Comparison of ENCODE assay signal across 26 mouse cellular contexts in genomic region chr14:80280188-80280587, GRCm38 (mm10).
"Had no signal": no experiment of that assay in that cellular context is flagged by ENCODE, and none has a peak within 500 bp of the region (broad histone marks: within the 10 kb centered on the region; RNA-seq: fewer than 3 reads in every experiment).

No protein-coding gene starts in this region.

- H3K4me2 ChIP-seq: heart, embryonic 12.5 days; hindbrain, embryonic 12.5 days; hindbrain, embryonic 14.5 days; intestine, embryonic 15.5 days; limb, embryonic 12.5 days; liver, embryonic 11.5 days; liver, embryonic 13.5 days; liver, embryonic 15.5 days had no signal

- DNase-seq: gastrocnemius, adult 2 months; gastrocnemius, postnatal 10 days; gastrocnemius, postnatal 25 days; heart, adult 18-20 months; heart, postnatal 10 days; heart, postnatal 4 days; kidney, adult 18-20 months; kidney, adult 8-10 months; kidney, postnatal 36 days; liver; liver, embryonic 13.5 days had no signal

- H3K9me3 ChIP-seq: heart, embryonic 10.5 days; heart, embryonic 12.5 days; hindbrain, embryonic 10.5 days; hindbrain, embryonic 12.5 days; intestine, embryonic 15.5 days; limb, embryonic 10.5 days; limb, embryonic 12.5 days; liver, embryonic 13.5 days; liver, embryonic 15.5 days had no signal

- H3K4me1 ChIP-seq: heart, embryonic 10.5 days; heart, embryonic 12.5 days; hindbrain, embryonic 10.5 days; hindbrain, embryonic 12.5 days; intestine, embryonic 15.5 days; liver, embryonic 13.5 days; liver, embryonic 15.5 days had no signal

- ATAC-seq: hindbrain, embryonic 16.5 days; inflammation-experienced regulatory T-cells, adult 6 months; intestine, embryonic 15.5 days; intestine, postnatal 0 days had no signal

- H3K27me3 ChIP-seq: heart, embryonic 12.5 days; hindbrain, embryonic 12.5 days; intestine, embryonic 15.5 days; limb, embryonic 12.5 days; liver, embryonic 13.5 days; liver, embryonic 15.5 days had no signal

- H3K9ac ChIP-seq: heart, embryonic 12.5 days; hindbrain, embryonic 12.5 days; hindbrain, embryonic 14.5 days; intestine, embryonic 15.5 days; limb, embryonic 12.5 days; liver, embryonic 13.5 days; liver, embryonic 15.5 days had no signal

- H3K4me3 ChIP-seq: gastrocnemius, adult 2 months; heart, embryonic 10.5 days; heart, embryonic 12.5 days; hindbrain, embryonic 10.5 days; hindbrain, embryonic 12.5 days; intestine, embryonic 15.5 days; layer of hippocampus, adult 2 months; left cerebral cortex, adult 2 months; limb, embryonic 10.5 days; limb, embryonic 12.5 days; liver, embryonic 13.5 days; liver, embryonic 15.5 days had no signal

- H3K36me3 ChIP-seq: heart, embryonic 10.5 days; heart, embryonic 12.5 days; hindbrain, embryonic 10.5 days; hindbrain, embryonic 12.5 days; intestine, embryonic 15.5 days; limb, embryonic 10.5 days; limb, embryonic 12.5 days; liver, embryonic 13.5 days; liver, embryonic 15.5 days had no signal

- H3K27ac ChIP-seq: gastrocnemius, adult 2 months; heart, embryonic 10.5 days; hindbrain, embryonic 10.5 days; hindbrain, embryonic 12.5 days; hindbrain, embryonic 14.5 days; intestine, embryonic 15.5 days; layer of hippocampus, adult 2 months; left cerebral cortex, adult 2 months; limb, embryonic 10.5 days; limb, embryonic 12.5 days; liver, embryonic 13.5 days; liver, embryonic 15.5 days had no signal
